Mouse (Mus musculus): Measurements from ENCODE around the gene Gm29094.
A peak's percentile ranks its signal among the peaks of the same experiment; 100 is the strongest.
"Not testable (repeated sequence)": the region's sequence is repeated elsewhere in the genome, so short reads cannot be mapped to it uniquely, and the experiment has no call there.

Gene Gm29094

DNA sequence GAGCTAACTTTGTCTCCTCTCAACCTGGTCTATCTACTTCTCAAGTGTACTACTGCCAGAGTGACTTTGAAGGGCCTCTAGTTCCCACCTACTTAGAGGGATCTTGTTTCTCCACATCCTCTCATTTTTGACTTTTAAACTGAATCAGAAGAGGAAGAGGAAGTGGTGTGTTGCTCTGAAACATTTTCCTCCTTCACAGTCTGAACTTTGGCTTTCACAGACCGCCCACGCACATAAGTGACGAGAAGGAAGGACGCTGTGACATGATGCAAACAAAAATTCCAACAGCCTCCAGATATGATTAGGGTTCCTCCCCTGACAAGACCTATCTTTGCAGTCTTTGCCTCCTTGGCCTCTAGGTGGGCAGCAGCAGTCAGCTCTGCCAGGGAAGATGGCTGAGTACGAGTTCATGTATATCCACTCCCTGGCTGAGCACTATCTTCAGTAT lies at the start of gene Gm29094, which contains the start of gene Bcl2a1b:
TSS of gene Gm29094 (plus strand) at position 411 of the 448 bp plus-strand sequence.
TSS of gene Bcl2a1b (plus strand) at position 241 of the 448 bp plus-strand sequence.
- DNase-seq = peak; percentile 79

GRCm38 (mm10) chr9:89172539-89172938 lies 26.6 kb upstream of the Gm29094 start:
- not testable (repeated sequence) for DNase-seq

- peak; percentile 95 for DNase-seq
These were observed 20.3 kb upstream of the Gm29094 start for GRCm38 (mm10) chr9:89178833-89179232.

- not testable (repeated sequence) for DNase-seq
These were observed 19.7 kb upstream of the Gm29094 start for GRCm38 (mm10) chr9:89179469-89179868.

GRCm38 (mm10) chr9:89187006-89187405 lies 12.2 kb upstream of the Gm29094 start:
- DNase-seq = not testable (repeated sequence)

DNA sequence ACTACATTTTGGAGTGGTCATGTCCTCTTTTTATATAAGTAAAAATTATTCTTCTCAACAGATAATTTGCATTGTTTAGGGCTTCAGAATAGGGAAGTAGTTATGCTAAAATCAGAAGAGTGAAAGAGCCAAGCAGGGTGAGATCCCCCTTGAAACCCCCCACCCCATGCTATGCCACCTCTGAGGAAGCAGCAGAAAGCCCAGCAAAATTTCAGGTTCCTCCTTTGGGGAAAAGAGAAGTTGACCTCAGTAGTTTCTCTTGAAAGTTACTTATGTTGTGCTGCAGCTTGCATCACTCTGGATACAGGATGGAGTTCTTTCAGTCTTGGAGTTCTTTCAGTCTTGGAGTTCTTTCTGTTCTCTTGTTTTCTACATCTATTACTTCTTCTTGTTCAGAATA lies 3.7 kb upstream of the Gm29094 start:
- DNase-seq = not testable (repeated sequence)

DNA sequence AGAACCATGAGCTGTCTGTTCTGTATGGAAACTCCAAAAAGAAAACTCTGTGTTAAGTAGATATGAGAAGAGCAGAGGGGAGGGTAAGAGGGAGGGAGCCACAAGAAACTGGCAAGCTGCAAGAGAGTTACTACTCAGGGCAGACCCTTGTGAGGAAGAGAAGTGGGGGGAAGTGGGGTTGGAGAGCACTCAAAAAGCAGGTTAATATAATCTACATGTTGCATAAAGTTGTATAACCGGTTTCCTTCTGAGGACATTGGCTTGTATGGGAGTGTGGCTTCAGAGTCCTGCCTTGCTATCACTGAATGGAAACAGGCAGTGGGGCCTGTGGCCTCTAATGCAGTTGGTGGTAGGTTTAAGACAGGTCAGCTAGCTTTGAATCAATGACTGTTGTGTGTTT lies 1.7 kb upstream of the Gm29094 start:
- peak; percentile 92 for DNase-seq

DNA sequence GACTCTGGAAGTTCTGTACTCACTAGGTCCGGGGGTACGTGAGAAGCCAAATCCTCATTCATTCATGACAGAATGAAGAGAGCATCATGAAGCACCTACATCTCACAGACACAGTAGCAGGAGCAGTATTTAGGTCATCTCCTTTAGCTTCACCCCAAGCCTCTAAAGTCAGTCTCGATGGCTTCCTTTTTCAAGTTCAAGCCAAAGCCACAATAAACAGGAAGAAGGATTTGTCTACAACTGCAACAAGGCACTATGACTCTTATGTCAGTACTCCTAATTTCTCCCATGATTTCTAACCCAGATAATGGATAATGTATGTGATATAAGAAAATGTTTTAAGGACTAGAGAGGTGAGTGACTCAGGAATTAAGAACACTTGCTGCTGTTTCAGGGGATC lies 830 bp upstream of the Gm29094 start:
- DNase-seq = not testable (repeated sequence)

DNA sequence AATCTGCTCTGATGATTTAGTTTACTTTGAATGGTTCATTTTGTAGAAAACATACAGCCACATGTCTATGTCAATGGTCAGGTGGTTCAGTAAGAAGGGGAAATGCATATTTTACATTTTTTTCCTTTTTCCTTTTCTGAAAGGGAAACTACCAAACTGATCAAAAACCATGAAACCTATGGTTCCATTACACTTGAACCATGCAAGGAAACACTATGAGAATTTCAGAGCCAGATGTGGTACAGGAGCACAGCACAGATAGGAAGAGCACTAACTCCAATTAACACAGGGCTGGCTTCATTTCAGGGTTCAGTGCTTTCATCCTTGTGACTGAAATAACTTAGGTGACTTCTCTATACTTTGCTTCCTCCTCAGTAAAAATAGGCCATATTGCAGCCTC lies 3.1 kb downstream of the Gm29094 start:
- not testable (repeated sequence) for DNase-seq

GRCm38 (mm10) chr9:89208939-89209338 lies 9.8 kb downstream of the Gm29094 start:
- DNase-seq = not testable (repeated sequence)

GRCm38 (mm10) chr9:89210353-89211064 lies 11.3 kb downstream of the Gm29094 start, which contains the start of gene Mthfs:
Gene Mthfs, plus strand, starts transcription at chr9:89210676.
- DNase-seq = peak; percentile 29

- peak; percentile 84 for DNase-seq
These were observed 12.1 kb downstream of the Gm29094 start for GRCm38 (mm10) chr9:89211065-89211858.

GRCm38 (mm10) chr9:89212428-89212827 lies 13.2 kb downstream of the Gm29094 start:
- peak; percentile 74 for DNase-seq

DNA sequence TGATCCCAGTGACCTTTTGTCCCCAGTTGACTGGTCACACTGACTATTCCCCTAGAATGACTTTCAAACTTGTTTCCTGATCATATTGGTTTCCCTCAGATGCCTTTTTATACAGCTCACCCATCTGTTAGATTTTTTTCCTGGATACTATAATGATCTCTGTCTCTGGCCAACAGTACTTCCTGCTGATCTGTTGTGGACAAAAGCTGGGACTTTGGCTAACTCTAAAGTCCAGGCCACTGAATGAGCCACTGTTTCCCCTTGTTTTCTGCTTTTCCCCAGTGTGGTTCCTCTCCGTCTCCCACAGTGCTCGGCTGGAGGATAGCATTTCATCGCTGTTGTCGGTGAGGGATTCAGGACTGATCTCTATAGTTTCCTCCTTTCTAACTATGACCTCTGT lies 19.0 kb downstream of the Gm29094 start:
- DNase-seq = not testable (repeated sequence)

DNA sequence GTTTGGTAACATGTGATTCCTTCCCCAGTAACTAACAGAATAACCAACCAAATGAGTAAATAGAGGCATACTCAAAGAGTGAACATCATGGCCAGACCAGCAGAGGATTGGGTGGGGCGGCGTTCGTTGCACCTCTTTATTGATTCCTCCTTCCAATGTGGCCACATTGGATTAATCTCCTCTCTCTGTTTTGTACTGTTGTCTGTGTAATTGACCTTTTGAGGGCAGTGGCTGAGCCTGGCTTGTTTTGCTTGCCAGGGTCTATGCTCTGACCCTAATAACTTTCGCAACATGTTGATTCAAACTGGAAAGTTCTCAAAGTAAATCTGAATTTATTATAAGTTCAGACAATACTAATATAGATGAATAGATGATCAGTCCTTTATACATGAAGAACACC lies 20.5 kb downstream of the Gm29094 start:
- DNase-seq = not testable (repeated sequence)

- DNase-seq = not testable (repeated sequence)
These were observed 21.6 kb downstream of the Gm29094 start for GRCm38 (mm10) chr9:89220704-89221287.

DNA sequence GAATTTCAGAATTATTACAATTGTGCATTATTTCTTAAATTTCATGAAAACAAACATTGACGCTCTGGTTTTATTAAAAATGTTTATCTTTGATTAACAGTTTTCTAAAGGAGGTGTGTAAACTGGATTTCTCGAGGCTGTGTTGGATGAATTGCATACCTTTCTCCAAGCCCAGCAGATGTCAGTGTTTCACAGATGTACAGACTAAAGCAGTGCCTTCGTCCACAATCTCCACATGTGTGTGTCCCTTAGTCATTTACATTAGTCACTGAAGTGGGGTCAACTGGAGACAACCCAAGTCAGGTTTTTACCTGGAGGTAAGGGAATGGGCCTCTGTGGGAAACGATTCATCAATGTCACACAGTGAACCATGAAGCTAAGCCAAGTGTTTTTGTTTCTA lies 26.9 kb downstream of the Gm29094 start:
- DNase-seq = peak; percentile 44

DNA sequence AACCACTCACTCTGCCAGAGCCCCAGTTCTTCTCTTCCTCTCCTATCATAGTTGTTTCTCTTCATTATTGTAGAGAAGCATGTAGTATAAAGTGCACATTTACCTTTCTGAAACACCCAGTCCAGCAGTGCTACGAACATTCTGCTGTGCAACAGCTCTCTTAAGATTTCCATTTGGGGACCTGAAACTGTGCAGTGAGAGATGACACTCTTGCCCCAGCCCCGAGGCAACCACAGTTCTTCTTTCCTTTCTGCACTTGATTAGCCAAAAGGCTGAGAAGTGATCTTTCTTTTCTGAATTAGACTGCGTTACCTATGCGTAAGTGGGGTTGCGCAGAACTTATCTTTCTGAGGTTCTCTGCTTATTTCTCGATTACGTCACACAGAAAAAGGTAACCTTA lies 28.9 kb downstream of the Gm29094 start:
- peak; percentile 43 for DNase-seq

DNA sequence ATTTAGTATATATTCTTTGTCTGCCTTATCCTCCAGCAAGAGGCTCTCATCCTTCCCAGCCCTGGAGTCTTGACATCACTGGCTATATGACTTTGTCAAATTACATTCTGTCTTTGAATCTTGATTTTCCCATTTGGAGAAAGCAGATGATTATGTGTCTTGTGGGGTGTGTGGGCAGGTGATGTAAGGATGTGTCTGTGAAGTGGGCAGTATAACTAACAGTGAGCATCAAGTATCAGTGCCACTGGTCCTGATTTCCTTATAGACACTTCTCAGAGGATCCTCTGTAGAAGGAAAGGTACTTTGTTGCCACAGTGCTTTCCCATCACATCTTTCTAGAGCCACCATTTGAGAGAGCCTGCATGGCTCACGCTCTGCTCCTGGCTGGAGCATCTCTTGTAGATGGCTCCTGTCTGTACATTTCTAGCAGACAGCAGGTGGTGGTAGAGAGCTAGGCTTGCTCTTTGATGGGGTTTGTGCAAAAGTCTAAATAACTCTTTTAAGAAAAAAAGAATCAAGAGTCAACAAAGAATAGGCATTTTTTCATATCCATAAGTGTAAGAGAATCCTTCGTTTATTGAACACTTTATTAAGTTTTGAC lies 31.8 kb downstream of the Gm29094 start:
- DNase-seq = peak; percentile 60

DNA sequence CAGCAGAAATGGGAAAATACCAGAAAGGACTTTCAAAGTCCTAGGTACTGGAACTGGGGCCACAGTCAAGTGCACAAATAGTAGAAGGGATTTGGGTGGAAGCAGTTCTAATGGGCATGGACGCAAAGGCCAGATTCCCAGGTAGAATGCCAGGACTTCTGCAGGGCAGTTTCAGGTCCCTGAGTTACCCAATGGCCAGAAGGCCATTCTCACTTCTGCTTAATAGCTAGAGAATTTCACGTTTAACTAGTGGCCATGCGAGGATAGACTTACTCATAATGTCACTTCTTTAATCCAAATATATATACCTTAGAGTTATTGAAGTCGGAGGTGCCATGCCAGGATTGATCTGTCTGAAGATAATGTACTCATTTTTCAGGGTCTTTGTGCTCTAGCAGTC lies 38.0 kb downstream of the Gm29094 start:
- not testable (repeated sequence) for DNase-seq

GRCm38 (mm10) chr9:89238976-89239505 lies 39.9 kb downstream of the Gm29094 start:
- DNase-seq = not testable (repeated sequence)

- DNase-seq = not testable (repeated sequence)
These were observed 41.4 kb downstream of the Gm29094 start for GRCm38 (mm10) chr9:89240516-89241019.

Data from lung, postnatal 36 days (tissue).